Mouse (Mus musculus): ENCODE data around the gene Pitpnc1. TPM values are rescaled to one million over a fixed set of nuclear protein-coding genes. Genes with fewer than 3 reads are reported as not detected.
"Not testable (repeated sequence)": the region's sequence is repeated elsewhere in the genome, so short reads cannot be mapped to it uniquely, and the experiment has no call there.

The Pitpnc1 gene
- 100 to 1,000 TPM in 2 of 3 experiments, 10 to 100 TPM in 1; 72.1 to 124 (median 106) TPM for polyA plus RNA-seq (2017; shearing (Covaris generic))

DNA sequence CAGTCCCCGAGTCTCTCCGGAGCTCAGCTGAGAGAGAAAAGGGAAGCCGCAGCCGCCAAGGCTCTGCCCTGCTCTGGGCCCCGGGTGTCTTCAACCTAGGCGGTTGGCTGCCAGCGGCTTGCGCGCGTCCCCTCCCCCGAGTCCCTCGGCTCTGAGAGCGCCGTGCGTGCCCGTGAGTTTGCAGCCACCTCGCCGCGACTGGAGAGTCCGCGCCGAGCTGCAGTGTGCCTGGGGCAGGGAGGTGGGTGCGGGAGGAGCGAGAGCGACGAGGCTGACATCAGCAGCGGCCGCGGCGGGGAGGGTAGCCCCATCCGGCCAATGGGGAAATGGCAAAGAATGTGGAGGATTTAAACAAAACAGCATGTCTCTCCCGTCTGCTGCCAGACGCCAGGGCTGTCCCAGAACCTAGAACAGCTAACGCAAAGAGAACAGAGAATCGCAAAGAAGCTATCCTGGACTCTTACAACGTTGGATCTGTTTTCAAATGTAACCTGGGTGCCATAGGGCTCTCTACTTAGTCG is at the start of gene Pitpnc1:
Gene Pitpnc1, minus strand, starts transcription at position 179 of the 521 bp plus-strand sequence.
- peak; percentile 76 for ATAC-seq

DNA sequence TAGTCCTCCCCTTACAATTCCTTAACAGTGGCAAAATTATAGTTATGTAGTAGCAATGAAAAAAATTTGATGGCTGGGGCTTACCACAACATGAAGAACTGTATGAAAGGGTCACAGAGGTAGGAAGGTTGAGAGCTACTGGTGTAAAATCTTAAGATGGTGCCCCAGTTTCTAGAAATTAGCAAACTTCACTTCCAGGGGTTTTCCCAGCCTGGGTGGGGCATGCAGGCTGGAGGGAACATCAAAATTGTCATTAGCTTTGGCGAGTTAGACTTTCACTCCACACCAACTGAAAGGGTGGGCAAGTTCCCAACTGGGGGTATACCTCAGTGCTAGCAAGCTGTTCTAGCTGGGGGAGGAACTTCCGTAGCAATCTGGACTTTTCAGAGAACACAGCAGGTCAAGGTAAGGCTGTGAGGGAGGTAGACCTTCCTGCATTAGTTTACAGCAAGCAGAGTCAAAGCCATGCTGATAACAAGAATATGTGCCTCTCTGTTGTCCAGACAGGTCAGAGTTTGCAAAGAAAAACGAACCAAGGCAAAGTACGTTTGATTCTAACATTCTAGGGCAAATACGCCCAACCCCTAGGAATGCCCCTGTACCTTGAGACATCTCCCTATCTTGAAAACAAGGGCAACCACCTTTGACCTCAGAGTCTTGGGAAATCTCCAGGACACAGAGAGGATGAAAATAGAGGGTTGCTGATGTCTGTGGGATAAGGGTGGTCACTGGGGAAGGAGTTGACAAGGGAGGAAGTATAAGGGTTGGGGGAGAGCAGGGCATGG is 48.3 kb upstream of the Pitpnc1 start:
- no peak for ATAC-seq

DNA sequence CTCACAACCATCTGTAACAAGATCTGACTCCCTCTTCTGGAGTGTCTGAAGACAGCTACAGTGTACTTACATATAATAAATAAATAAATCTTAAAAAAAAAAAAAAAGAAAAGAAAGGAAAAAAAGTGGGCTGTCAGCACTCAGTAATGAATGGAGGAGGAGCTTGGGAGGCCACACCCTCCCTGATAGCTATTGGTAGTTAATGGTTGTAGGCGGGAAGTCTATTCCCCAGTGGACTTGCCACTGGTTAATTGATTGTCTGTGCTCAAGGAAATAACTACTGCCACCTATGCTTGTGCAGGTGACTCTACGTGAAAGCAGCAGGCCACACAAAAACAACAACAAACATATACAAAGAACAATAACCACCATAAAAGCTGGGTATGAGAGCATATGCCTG is 45.9 kb upstream of the Pitpnc1 start:
- ATAC-seq, result no peak

DNA sequence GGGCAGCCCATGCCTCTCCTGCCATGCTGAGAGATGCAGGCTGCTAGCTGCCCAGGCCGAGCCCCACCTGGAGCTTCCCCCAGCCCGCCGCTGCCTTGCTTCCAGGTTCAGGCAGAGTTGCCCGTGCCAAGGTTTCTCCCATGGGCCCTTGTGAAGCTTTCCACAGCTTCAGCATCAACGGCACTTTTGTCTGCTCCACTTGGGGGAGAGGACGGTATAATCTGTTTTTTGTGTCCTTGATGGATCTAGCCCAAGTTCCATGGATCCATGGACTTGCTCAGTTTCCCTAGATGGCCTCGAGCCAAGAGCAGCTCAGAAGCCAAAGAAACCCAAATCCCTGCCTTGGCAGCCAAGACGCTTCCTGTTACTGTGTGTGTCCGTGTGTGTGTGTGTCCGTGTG is 42.5 kb upstream of the Pitpnc1 start:
- ATAC-seq, result no peak

DNA sequence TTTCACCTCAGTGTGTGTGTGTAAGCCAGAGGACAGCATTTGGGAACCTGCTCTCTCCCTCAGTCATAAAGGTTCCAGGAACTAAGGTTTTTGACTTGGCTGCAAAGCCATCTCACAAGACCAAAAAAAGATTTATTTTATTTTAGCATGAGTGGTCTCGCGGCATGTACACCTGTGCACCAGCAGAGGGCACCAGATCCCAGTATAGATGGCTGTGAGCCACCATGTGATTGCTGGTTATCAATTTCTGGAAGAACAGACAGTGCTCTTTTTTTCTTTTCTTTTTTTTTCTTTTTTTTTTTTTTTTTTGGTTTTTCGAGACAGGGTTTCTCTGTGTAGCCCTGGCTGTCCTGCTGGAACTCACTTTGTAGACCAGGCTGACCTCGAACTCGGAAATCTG is 41.5 kb upstream of the Pitpnc1 start:
- ATAC-seq, result peak; percentile 60

DNA sequence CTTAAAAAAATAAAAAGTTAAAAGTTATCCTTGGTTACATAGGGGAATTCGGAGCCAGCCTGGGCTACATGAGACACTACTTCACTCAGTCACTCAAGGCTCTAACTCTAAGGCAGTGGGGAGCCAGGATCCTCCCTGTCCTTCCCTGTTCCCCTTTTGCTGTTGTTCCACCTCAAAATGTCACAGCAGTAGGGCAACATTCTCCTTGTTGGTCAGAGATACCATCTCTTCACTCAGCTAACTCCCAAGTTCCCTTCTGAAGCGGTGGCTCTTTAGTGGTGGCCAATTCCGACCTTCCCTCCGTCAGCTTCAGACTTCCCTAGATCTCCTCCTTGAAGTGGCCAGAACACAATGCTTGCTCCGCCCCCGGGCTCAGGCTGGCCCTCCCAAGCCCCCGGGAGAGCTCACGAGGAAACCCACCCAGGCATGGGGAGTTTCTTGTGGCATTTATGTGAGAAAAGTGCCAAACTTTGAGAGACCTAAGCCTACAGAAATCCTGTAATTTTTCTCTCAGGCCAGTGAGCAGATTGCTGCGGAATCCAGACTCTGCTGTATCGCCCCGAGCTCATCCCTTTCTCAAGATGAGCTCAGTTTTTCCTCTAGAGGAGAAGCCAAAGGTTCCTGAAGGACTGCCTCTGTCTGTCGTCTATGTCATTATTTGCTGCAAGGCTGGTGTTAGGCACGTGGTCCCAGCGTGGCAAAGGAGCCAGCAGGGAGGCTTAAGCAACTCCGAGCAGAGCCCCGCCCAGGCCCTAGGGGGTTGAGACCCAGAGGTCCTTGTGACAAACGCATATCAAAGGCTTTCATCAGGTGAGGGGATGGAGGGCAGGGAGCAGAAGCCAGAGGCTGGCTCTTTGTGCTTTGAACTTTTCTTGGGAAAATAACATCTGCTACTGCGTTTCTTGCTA is 40.1 kb upstream of the Pitpnc1 start:
- ATAC-seq, result no peak

DNA sequence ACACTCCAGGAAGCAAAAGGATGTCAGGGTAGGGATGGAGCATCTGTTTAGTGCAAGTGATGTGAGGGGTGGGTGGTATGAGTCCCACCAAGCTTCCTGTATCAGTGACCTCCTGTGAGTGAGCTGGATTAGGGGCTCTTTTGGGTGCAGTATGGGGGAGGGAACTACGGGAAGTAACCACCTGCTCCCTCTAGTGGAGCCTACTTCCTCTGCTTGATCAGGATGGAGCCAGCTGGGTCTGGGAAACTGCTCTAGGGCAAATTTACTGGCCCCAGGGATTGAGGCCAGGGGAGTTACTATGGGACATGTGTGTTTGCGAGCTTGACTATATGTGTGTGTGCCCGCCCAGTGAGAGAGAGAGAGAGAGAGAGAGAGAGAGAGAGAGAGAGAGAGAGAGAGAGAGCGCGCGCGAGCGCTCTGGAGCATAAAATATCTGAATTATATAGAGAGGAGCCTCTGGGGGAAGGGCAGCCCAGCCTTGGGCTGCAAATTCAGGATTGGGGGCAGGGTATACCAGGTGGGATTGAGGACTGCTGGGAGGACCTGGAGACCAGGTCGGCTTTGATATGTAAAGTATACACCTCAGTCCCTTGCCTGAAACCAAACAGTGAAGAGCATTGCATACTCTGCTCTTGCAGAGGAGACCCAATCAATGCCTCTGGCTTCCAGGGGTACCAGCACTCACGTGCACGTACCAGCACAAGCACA is 39.3 kb upstream of the Pitpnc1 start:
- no peak for ATAC-seq

DNA sequence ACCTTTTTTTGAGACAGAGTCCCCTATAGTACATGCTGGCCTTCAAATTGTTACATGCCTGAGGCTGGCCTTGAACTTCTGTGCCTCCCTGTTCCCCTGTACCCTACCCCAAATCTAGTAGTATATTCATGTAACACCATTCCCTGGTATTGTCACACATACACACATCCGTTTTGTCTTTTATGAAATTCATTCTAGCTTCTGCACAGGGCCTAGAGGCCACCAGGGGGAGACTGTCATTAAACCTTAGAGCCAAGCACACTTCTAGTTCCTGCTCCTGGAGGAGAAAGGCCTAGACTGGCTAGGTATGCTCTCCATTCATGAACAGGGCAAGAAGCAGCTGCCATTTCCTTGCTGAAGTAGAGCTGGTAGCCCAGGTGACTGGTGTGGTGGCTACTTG is 35.8 kb upstream of the Pitpnc1 start:
- no peak for ATAC-seq

DNA sequence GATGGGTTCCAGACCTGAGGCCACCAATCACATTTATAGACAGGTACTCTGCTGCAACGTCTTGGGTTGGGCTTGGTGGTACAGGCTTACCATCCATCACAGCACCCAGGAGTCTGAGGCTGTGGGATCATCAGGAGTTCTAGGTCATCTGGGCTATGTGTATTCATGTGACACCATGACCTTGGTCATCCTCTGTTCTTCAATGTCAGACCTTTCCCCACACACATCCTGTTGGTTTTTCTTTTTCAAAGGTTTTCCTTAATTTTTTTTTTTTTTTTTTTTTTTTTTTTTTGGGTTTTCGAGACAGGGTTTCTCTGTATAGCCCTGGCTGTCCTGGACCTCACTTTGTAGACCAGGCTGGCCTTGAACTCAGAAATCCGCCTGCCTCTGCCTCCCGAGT is 33.9 kb upstream of the Pitpnc1 start:
- not testable (repeated sequence) for ATAC-seq

DNA sequence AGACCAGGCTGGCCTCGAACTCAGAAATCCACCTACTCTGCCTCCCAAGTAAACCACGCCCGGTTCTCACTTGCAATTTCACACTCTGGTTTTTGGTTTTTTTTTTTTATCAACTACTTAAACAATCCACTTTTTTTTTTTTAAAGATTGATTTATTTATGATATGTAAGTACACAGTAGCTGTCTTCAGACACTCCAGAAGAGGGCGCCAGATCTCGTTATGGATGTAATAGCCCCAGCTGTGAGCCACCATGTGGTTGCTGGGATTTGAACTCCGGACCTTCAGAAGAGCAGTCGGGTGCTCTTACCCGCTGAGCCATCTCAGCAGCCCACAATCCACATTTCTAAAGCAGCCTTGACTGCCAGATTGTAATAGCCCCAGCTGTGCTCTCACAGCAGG is 32.3 kb upstream of the Pitpnc1 start:
- no peak for ATAC-seq

DNA sequence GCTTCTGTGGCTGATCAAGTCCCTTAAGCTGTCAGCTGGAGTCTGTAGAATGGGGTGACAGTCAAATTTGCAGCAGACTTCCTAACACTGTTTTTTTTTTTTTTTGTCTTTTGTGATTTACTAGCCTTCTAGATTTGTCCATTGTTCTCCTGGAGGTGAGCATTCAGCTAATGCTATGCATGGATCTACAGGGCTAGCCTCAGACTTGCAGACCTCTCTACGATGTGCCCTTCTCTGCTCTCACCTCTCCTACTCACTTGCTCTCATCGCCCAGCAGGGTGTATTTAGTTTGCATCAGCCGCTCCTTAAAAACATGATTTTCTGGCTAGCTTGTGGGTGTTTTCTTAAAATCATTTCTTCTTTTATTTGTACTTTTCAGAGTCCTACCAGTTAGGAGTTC is 13.8 kb upstream of the Pitpnc1 start:
- ATAC-seq, result no peak

DNA sequence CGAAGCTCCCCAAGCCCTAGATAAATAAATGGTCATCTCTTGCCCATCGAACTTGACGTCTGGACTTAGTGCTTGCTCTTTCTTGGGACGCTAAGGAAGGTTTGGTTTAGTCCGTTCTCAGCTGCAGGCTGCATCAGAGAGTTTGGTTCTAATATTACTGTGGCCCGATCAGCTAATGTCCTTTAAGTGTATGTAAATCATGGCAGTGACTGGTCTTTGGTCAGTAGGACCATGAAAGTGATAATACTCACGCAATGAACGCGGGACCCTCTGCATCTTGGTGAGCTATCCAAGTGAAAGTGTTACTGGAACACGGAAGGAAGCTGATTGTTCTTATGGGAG is 9.3 kb upstream of the Pitpnc1 start:
- ATAC-seq, result no peak

DNA sequence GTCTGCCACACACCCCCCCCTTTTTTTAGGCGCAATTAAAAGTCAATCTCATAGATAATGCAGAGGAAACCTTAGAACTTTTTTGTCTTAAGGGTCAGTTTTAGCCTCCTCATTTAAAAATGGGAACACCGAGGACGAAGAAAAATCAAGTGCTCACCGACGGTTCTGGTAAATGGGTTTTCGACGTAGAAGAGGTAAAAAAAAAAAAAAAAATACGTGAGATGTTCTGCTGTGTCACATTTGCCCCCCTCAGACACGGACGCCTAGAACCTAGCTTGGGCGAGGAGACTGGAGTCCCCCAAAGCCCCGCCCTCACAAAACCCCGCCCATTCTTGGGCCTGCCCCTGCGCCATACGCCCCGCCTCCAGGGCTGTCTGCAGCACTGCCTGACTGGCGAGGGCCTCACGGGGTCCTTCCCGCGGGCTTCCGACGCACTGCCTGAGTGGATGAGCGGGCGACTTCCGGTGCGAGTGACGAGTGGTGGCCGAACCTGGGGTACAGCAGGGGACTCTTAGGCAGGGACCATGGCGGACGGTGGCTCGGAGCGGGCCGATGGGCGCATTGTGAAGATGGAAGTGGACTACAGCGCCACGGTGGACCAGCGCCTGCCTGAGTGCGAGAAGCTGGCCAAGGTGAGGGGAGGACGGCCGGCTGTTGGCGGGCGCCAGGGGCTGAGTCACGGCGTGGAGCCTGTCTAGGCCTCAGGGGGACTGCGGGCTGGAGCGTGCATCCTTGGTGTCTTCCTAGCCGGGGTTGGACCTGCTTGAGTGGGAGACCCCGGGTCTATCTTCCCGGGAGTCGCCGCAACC is 8.8 kb upstream of the Pitpnc1 start, which contains the start of gene Psmd12:
Gene Psmd12, plus strand, starts transcription at position 432 of the 809 bp plus-strand sequence.
- ATAC-seq, result peak; percentile 95

DNA sequence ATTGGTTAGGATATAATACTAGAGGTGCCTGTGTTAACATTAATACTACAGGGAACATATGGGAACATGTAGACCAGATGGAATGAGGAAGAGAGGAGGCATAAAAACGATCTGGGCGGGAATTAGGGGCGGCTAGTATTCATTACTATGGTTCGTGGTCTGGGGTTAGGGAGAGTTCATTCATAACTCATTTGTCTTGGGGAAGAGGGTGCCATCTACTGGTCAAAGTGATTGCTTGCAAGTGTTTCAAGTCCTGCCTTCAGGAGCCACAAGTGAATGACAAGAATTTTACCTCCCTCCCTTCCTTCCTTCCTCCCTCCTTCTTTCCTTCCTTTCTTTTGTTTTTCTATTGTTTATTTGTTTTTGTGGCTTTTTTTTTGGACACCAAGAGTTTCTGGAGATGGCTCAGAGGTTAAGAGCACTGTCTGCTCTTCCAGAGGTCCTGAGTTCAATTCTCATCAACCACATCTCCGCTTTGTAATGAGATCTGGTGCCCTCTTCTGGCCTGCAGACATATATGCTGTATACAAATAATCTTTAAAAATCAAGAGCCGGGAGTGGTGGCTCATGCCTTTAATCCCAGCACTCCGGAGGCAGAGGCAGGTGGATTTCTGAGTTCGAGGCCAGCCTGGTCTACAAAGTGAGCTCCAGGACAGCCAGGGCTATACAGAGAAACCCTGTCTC is 2.8 kb upstream of the Pitpnc1 start:
- ATAC-seq, result peak; percentile 40

DNA sequence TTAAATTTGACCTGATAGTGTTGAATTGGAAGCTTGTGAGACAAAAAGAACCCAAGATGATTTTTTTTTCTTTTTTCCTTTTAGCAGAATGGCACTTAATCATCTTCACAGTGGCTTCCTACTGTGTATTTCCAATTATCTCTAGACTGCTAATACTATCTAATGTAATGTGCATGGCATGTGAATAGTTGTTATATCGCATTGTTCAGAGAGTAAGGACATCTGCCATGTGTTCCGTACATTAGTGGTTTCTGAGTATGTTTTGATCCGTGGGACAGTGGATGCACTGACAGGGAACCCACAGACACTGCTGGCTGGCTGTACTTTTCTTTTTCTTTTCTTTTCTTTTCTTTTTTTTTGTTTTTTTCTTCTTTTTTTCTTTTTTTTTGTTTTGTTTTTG is 1.8 kb upstream of the Pitpnc1 start:
- ATAC-seq, result no peak

DNA sequence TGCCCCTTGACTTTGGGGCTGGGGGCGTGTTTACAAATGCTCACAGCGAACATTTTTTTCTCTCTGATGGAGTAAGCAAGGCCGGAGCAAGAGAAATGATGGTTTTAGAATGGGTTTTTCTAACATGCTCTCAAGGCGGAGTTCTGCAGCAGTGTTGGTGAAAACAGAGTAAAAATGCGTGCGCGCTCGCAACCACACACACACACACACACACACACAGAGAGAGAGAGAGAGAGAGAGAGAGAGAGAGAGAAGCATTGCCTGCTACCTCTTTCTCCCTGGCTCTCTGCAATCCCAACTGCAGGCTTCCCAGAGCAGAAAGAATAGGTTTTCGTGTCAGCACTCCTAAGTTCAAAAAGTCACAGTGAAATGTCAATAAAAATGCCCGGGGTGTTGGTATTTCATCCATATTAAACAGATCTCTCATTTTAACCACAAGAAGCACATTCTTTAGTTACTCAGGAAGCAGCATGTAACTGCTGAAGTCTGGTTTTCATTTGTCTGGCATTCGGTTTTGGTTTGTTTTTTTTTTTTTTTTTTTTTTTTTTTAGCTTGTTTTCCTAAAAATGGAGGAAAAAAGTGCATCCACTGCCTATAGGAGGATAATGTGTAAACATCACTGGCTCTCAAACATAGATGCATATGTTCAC is 697 bp upstream of the Pitpnc1 start:
- no peak for ATAC-seq

DNA sequence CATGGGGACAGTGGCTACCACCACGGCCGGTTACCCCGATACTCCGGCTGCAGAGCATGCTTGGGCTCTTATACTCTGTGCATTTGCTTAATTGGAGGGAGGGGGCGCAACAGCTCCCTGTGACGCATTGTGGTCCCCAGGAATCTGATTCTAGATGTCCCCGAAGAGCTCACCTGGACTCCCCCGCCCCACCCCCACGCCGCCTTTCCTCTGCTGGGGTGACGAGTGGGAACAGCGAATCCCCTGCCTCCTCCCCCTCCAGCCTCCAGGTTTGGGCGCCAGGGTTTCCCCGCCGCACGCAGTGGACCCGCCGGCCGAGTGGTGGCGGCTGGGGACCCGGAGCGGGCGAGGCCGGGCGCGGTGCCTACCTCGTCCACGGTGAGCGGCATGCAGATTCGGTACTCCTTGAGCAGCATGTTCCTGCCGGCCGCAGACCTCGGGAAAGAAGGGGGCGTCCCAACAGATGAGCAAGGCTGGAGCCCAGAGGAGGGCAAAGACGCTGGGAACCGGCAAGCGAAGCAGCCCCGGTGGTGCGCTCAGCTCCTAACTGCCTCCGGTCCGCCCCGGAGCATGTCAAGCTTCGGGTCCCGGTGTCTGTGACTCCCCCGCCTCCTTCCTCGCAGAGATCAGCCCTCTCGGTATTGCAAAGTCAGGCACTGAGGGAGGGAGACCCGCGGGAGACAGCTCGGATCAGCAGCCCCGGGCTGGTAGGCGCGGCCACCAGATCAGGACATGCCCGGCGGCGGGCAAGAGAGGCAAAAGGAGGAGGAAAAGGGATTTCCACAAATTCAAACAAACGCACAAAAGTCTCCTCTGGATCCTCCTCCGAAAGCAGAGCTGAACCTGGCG is 752 bp downstream of the Pitpnc1 start:
- ATAC-seq, result peak; percentile 7

DNA sequence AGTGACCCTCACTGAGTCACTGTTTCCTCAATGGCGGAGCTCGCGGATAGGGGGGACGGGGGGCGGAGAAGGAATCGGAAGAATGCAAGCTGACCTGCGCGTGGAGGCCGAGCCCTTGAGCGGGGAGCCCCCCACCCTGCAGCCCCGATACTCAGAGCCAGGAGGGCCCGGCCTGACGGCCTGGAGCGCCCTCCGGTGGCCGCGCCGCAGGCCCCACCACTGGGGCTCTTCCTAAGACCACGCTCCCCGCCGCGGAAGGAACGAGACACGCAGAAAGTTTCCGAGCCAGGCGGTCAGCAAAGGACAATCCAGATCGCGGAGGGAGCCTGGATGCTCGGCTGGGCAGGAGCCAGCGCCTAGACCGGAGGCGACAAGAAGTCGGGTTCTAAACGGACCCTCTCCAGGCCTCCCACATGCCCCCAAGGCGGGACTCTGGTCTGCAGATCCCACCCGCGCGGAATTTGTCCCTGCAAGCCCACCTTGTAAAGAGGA is 1.4 kb downstream of the Pitpnc1 start:
- ATAC-seq, result no peak

DNA sequence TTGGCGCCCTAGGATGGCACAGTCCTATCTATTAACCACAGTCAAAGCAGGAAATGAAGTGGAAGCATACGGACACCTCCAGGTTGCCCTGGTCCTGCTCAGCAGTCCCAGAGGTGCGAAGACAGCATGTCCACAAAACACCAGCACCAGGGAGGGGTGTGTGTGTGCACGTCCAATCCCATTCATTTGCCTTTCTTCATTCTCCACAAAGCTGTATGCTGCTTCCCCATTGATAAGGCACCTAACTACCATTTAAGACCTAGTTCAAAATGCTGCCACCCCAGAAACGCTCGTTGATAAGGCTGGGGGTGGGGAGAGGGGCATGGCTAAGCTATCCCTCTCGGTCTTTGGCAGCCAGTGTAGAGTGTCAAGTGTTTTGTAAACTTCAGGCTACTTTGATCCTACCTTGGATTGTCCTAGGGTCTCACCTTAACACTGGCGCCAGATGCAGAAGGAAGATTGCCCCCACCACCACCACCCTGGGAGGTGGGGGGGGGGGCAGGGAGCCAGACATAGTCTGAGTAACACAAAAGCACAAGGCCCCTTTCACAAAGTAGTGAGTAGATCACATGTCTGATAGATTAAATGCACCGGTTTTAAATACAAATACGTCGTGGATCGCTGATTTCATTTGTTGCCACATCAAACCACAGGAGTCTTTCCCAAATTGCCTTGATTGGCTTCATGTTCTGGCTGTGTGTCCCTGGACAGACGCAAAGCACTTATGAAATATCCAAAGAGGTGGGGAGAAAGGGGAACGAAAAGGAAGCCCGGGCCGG is 2.1 kb downstream of the Pitpnc1 start:
- no peak for ATAC-seq
